Mouse (Mus musculus): Measurements from ENCODE around the gene Aldh3a2.
"Not testable (repeated sequence)": the region's sequence is repeated elsewhere in the genome, so short reads cannot be mapped to it uniquely, and the experiment has no call there.

Gene Aldh3a2

DNA sequence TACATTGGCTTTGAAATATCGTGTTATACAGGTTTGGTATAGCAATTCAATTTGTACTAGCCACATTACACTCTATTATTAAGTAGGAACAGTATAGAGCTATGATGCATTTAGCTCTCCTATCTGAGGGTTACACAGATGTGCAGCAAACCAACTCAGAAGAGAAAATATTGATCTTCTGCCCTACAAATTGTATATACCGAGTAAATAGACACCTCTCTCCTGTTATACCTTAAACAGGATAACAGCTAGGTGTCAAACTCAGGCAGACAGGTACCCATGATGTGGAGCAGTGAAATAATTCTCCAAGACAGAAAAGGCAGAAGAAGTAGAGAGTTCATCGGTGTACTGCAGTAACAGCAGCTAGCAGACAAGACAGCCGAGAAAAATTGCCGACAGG lies 91.5 kb downstream of the Aldh3a2 start:
- in situ Hi-C loops (cut with MboI; ENCODE audit: low sequenced_read_pairs) = no loop called here

DNA sequence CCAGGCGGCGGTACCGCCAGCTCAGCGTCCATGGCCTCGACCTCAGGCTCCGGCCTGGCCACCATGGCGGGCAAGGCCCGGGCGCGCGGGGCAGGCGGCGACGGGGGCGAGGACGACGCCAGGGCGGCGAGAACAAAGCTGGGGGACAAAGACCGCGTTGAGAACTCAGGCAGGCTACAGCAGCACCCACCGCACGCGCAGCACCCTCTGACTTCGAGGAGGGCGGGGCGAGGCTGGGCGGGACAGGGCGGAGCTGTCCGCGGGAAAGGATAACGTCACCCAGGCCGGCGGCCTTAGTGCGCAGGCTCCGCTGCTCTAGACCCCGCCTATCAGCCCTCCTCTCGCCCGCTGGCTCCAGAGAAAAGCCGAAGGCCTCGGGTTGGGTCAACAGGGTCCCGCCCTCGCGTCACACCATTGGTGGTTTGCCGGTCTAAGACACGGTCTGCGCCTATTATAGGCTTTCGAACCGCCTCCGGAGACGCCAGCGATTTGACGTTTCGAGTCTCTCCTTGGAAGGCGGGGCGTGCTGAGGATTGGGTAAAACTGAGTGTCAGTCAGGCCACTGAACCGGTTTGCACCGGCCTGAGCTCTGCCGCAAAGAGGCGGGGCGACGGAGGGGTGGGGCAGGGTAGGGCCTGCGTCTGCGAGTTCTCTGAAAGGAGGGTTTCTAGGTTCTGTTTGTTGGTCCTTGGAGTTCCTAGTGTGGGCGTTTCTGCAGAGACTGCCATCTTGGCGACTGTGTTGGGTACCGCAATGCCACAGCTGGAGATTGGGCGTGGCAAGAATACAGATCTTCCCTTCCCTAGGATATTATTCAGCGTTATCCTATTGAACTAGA lies 92.2 kb downstream of the Aldh3a2 start, which contains the start of gene Usp22:
Usp22 (minus strand) TSS at position 235 of the 838 bp plus-strand sequence.
- in situ Hi-C loops (cut with MboI; ENCODE audit: low sequenced_read_pairs) = no loop called here

DNA sequence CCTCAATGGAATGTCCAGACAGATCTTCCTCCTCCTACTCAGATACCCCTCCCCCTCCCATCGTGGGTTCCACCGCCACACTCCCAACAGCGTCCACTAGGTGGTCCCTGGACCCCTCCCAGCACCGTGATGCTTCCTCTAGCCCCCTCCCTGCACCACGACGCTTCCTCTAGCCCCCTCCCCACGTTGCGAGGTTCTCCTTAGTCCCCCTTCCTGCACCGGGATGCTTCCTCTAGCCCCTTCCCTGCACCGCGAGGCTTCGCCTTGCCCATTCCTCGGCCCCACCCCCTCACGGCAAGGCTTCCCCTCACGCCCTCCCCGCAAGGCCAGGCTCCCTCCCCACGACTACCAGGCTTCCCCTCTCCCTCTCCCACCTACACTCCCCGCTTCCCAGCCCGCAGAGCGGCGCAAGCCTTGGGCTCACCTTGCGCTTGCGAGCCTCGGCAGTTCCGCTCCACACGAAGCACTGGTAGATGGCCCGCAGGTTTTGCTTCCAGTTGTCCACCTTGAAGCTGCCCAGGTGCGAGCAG lies 92.9 kb downstream of the Aldh3a2 start:
- in situ Hi-C loops (cut with MboI; ENCODE audit: low sequenced_read_pairs) = no loop called here

DNA sequence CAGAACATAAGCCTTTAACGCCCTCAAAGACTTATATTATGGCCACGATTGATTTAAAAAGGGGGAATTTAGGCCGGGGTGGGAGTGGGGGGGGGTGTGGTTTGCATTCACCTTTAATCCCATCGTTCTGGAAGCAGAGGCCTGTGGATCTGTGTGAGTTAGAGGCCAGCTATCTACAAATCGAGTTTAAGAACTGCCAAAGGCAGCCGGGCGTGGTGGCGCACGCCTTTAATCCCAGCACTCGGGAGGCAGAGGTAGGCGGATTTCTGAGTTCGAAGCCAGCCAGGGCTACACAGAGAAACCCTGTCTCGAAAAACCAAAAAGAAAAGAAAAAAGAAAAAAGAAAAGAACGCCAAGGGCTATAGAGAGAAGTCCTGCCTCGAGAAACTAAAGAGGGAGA lies 93.8 kb downstream of the Aldh3a2 start:
- in situ Hi-C loops (cut with MboI; ENCODE audit: low sequenced_read_pairs) = not testable (repeated sequence)
